Mouse (Mus musculus): ENCODE measurements at regions not wholly inside any gene's neighbourhood (a gene's known extent, or its start where the extent isn't known, plus 50 kb on each side); places are given as distances from the start of the nearest gene placed in this dataset.

- no peak for DNase-seq (ENCODE audit: low spot score)
Observed at GRCm38 (mm10) chr1:76010212-76010800, 464.2 kb downstream of the Slc4a3 start.

- DNase-seq (ENCODE audit: low spot score) = no peak
Observed at GRCm38 (mm10) chr1:76018588-76018987, 472.5 kb downstream of the Slc4a3 start.

- DNase-seq (ENCODE audit: low spot score) = no peak
Observed at GRCm38 (mm10) chr1:76019071-76019470, 473.0 kb downstream of the Slc4a3 start.

DNA sequence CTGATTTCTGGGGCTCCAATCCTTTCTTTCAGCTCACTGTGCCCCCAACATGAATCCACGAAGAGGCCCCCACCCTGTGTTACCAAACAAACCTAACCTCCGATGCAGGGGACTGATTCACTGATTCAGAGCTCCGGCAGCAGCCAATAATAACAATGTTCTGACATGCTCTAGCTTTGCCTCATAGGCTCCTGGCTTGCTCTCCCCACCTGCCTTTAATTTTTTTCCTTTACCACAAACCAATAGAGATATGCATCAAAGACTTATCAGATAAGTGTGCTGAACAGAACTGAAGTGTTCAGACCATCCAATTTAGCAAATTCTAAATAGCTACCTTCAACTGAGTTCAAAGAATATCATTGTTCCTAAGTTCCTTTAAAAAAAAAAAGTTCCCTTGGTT is 478.6 kb downstream of the Slc4a3 start:
- DNase-seq (ENCODE audit: low spot score) = no peak

DNA sequence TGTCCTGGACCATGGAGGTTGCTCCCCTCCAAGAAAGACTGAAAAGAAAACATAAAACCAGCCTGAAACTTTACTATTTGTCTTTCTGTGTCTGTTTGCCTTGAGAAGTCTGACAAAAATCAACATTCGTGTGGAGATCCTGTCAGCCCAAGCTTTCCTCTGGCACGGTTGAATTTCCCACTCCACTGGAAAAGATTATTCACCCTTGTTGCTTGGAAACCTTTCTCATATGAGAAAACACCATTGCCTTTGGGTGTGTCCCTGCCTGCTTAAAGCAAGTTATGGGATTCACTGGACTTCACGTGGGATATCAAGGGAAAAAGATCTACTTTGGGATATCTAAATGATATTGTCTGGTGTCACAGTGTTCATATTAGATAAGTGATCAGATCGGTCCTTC is 479.3 kb downstream of the Slc4a3 start:
- DNase-seq (ENCODE audit: low spot score) = no peak

GRCm38 (mm10) chr1:76029059-76029458 is 483.0 kb downstream of the Slc4a3 start:
- DNase-seq (ENCODE audit: low spot score) = no peak

DNA sequence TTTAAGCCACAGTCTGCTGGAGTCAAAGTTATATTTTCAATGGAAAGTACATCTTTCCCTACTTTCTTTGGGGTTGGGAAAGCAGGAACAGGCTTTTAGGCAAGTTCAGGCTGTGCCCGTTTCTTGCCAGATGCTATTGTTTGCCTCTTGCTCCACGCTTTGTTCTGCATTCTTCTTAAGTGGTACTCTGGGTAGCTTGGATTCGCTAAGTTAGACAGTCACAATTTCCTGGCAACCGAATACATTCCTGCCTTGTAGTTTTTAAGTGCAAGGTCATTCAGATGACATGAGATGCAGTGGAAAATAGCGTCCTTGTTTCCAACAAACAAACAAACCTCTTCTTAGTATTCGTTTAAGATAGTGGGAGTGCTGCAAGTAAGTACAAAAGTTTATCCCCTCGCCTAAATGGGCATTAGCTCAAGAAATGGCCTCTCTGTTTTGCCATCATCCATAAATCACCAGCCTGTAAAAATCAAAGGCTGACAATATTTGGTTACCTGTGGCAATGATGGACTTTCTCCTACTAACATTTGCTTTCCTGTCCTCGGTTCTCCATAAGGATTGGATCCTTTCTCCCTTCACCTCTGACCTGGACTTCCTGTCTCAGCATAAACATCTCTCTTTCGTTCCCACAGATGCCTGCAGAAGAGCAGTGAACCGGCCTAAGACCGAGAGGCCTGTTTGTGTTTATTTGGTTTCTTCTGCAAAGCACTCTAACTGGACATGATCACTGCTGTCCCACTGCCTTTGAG is 485.3 kb downstream of the Slc4a3 start:
- DNase-seq (ENCODE audit: low spot score) = no peak

DNA sequence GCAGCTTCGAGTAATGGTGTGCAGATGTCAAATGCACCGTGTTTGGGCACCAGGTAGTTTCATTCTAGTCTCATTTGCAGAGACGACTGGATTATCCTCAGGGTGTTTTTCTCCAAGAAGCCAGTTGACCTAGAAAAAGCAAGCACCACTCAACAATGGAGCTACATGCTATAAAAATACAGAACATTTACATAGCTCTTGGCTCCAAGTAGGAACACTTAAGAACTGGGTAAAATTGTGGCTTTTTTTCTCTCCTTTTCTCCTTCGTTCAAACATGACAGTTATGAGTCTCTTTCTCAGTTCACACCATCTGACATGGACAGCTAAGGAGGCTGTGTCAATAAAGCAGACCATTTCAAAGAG is 485.8 kb downstream of the Slc4a3 start:
- no peak for DNase-seq (ENCODE audit: low spot score)

DNA sequence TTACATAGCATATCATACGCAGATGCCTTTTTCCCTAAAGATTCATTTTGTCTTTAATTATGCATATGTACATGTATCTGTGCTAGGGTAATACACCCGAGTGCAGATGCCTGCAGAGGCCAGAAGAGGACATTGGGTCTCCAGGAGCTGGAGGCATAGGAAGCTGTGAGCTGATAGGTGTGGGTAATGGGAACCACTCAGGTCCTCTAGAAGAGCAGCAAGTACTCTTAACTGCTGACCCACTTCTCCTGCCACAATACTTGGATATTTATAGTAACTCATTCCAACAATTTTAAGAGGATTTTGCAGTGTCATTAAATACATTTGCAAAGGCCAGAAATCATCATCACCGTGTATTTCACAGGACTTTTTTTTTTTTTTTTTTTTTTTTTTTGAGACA is 486.6 kb downstream of the Slc4a3 start:
- DNase-seq (ENCODE audit: low spot score) = no peak

DNA sequence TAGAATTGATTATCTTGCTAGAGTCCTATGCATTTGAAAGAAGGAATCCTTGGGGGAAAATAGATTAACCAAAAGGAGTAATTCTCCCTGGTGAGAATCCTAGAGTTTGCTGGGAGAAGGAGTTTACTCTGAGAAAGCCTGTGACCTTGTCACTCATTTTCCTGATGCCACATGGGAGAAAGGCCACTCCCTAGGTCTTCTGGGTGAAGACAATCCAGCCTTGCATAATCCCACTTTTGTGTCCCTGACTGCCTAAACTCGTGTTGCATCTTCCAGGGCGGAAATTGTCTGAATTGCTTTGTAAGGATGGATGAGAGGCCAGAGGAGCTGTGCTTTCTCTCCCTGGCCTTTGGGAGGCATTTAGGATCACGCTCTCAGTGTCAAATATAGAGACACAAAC is 490.2 kb downstream of the Slc4a3 start:
- DNase-seq (ENCODE audit: low spot score) = no peak

GRCm38 (mm10) chr1:76039029-76039655 is 493.1 kb downstream of the Slc4a3 start:
- DNase-seq (ENCODE audit: low spot score) = peak; percentile 51

DNA sequence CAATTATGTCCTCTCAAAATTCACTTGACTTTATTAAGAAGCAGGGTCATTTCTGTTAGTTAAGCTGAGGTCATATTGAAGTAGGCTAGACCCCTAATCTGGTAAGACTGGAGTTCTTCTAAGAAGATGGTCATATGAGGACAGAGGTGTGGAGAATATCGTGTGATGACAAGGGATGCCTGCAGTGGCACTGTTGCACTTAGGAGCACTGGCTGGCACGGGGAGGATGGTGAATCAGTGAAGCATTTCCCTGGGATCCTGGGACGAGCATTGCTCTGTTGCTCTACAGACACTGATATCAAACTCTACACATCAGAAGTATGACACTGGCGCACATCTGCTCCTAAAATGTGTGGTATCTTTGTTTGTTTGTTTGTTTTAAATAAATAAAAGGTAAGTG is 493.6 kb downstream of the Slc4a3 start:
- no peak for DNase-seq (ENCODE audit: low spot score)

DNA sequence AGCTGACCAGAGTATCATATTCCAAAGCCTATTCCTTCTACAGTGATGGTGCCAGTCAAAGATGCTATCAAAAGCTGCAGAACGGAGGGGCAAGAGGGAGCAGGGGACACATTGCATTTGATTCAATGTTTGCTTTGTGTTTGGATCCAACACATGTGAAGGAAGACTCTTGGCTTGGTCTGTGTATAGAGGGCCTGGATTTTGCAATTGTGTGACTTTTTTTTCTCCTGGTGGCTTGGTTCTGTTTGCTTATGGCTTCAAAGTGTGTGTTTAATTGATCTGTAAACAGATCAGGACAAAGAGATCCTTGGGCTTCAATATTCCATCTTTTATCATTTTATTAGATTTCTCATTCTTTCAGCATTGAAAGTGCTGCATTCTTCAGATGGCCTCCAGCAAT is 504.2 kb downstream of the Slc4a3 start:
- no peak for DNase-seq (ENCODE audit: low spot score)

GRCm38 (mm10) chr1:76053378-76054171 is 507.5 kb downstream of the Slc4a3 start:
- DNase-seq (ENCODE audit: low spot score) = no peak

GRCm38 (mm10) chr1:76065783-76066182 is 519.7 kb downstream of the Slc4a3 start:
- DNase-seq (ENCODE audit: low spot score) = no peak

- DNase-seq (ENCODE audit: low spot score) = peak; percentile 55
Observed at GRCm38 (mm10) chr1:76070831-76071321, 524.8 kb downstream of the Slc4a3 start.

DNA sequence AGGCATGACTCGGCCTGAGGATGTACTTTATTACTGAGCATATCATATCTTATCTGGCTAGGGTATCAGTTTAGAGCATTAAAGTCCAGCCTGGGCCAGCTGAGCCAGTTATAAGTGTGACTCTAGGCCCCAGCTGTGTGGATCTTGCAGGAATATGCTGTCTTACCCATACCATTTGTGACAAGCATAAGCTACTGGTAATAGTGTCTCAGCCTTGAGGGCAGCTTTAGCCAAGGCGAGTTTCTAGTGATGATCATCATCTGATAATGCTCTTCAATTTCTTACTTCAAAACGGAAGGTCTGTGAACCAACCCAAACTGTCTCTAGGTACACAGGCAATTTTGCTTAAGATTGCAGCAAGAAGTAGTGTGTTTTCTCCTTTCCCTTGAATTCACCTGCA is 529.1 kb downstream of the Slc4a3 start:
- no peak for DNase-seq (ENCODE audit: low spot score)

DNA sequence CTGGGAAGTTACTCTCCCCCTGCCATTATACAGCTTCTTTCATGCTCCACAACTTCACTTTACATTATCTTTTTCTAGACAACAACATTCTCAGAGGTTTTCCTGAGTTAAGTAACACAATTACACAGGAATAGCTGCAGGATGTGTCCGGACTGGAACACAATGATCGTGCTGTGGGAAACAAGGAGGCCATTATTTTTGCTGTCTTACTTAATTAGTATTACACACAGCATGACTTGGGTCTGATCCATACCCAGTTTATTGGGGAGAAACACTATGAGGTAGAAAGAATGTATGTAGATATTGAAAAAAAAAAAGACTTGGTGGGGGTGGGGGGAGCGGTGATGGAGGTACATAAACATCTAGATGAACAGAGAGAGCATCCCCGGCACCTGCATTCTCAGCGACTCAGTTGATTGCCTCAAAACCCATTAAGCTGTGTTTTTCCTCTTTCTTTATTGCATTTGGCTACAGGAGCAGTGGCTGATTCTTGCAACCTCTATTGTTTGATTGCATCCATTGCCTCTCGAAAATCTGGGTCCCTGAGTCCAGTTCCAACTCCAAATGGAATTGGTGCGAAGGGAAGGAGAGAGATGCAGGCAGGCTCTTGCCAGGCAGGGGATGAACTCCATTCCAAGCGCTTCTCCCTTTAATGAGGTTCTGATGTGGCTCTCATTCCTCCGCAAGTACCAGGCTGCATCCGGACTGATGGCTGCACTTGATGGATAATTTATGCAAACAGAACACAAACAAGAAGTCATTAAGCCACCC is 529.8 kb downstream of the Slc4a3 start:
- no peak for DNase-seq (ENCODE audit: low spot score)

DNA sequence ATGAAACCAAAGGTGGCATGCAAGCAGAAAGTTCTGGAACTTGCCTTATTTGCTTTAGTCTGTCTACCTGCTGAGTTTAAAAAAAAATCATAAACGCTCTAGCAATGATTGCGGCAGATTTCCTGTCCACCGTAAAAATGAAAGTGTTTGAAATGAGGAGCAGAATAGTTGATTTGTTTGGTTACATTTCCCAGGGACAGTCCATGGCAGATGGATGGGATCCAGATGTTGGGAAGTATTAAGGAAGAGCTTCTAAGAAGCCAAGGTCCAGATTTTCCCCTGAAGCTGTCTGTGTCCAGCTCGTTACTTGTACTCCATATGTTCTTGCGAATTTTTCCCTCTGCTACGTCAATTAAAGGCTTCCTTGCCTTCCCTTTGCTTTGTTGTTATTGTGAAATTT is 534.2 kb downstream of the Slc4a3 start:
- DNase-seq (ENCODE audit: low spot score) = no peak

GRCm38 (mm10) chr1:76081700-76082099 is 535.6 kb downstream of the Slc4a3 start:
- no peak for DNase-seq (ENCODE audit: low spot score)

DNA sequence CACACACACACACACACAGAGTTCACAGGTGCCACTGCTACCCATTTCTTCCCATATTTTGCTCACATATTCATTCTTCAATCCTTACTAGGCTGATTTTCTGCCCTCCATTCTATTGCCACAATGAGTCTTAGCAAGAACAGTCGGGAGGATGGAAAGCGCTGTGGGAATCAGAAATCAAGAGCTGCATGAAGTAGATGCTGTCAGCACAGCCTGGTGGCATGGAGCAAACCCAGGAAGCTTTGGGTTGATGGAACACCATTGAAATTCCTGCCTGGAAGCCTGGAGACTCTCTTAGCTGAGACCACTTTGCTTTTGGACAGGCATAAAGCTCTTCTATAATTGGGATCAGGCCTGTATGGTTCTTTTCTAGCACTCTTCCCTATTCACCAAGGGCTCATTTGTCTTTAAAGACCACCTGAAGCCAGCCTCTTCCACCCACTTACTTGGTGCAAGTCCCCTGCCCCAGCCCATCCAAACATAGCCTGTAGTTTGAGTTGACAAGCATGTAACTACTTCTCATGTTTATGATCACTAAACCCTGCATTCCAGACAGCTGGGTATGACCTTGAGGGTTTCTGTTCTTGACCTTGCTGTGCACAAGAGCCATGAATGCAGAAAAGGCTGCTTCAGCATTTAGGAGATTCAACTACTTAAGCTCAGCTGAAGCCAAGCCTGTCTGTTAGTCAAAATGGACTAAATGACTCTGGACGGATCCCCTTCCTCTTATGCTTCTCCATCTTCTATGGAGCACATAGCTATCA is 537.4 kb downstream of the Slc4a3 start:
- DNase-seq (ENCODE audit: low spot score) = no peak
